Mouse (Mus musculus): Measurements from ENCODE around the gene Cdh23.
"Not testable (repeated sequence)": the region's sequence is repeated elsewhere in the genome, so short reads cannot be mapped to it uniquely, and the experiment has no call there.

The Cdh23 gene

GRCm38 (mm10) chr10:60696390-60696789 lies at the start of gene Cdh23:
Gene Cdh23 (minus strand): TSS chr10:60696490.
- no peak for DNase-seq

- DNase-seq: no peak
Measured at GRCm38 (mm10) chr10:60744543-60745290, 48.4 kb upstream of the Cdh23 start.

GRCm38 (mm10) chr10:60743681-60744080 lies 47.4 kb upstream of the Cdh23 start:
- DNase-seq: no peak

- DNase-seq: no peak
Measured at GRCm38 (mm10) chr10:60742942-60743341, 46.7 kb upstream of the Cdh23 start.

GRCm38 (mm10) chr10:60742296-60742695 lies 46.0 kb upstream of the Cdh23 start:
- not testable (repeated sequence) for DNase-seq

- DNase-seq: peak; percentile 13 to 33
Measured at GRCm38 (mm10) chr10:60741435-60741834, 45.1 kb upstream of the Cdh23 start.

GRCm38 (mm10) chr10:60739619-60740363 lies 43.5 kb upstream of the Cdh23 start:
- peak; percentile 15 to 35 for DNase-seq

GRCm38 (mm10) chr10:60737886-60738640 lies 41.8 kb upstream of the Cdh23 start:
- no peak for DNase-seq

GRCm38 (mm10) chr10:60737169-60737728 lies 41.0 kb upstream of the Cdh23 start:
- no peak for DNase-seq

GRCm38 (mm10) chr10:60735737-60736136 lies 39.4 kb upstream of the Cdh23 start:
- no peak for DNase-seq

GRCm38 (mm10) chr10:60733471-60733870 lies 37.2 kb upstream of the Cdh23 start:
- no peak for DNase-seq

- no peak for DNase-seq
Measured at GRCm38 (mm10) chr10:60732397-60732861, 36.1 kb upstream of the Cdh23 start.

- no peak for DNase-seq
Measured at GRCm38 (mm10) chr10:60731742-60732141, 35.5 kb upstream of the Cdh23 start.

GRCm38 (mm10) chr10:60727301-60727700 lies 31.0 kb upstream of the Cdh23 start:
- no peak for DNase-seq

GRCm38 (mm10) chr10:60726896-60727295 lies 30.6 kb upstream of the Cdh23 start:
- no peak for DNase-seq

- DNase-seq: no peak
Measured at GRCm38 (mm10) chr10:60724496-60724895, 28.2 kb upstream of the Cdh23 start.

GRCm38 (mm10) chr10:60723345-60723744 lies 27.1 kb upstream of the Cdh23 start:
- peak; percentile 21 to 33 for DNase-seq

GRCm38 (mm10) chr10:60721640-60722039 lies 25.4 kb upstream of the Cdh23 start:
- no peak for DNase-seq

- no peak for DNase-seq
Measured at GRCm38 (mm10) chr10:60720461-60720860, 24.2 kb upstream of the Cdh23 start.

- no peak for DNase-seq
Measured at GRCm38 (mm10) chr10:60718491-60718890, 22.2 kb upstream of the Cdh23 start.

GRCm38 (mm10) chr10:60716449-60716848 lies 20.2 kb upstream of the Cdh23 start:
- DNase-seq: no peak

- DNase-seq: not testable (repeated sequence)
Measured at GRCm38 (mm10) chr10:60712299-60712698, 16.0 kb upstream of the Cdh23 start.

GRCm38 (mm10) chr10:60708837-60709236 lies 12.5 kb upstream of the Cdh23 start:
- DNase-seq: no peak
